Mouse (Mus musculus) MEL (cell line): ENCODE results near the gene Gdi1. TPM values are rescaled to one million over a fixed set of nuclear protein-coding genes. Genes with fewer than 3 reads are reported as not detected.

ENCODE experiments used
- DNase-seq: peaks from one replicate; pipeline ENCODE4 v3.0.0; 2011; ENCODE audit warnings: low read depth, low spot score
- H3K27ac ChIP-seq: 2 replicates; pipeline ENCODE4 v1.5.1; 2012; ENCODE audit warnings: low read depth, mild to moderate bottlenecking, control low read depth, low read length, moderate library complexity; ENCODE audit not compliant: control insufficient read depth
- H3K27me3 ChIP-seq, 2 experiments: fragments of 150-350 bp in 1 of 2; sonication (generic) in 1 of 2; 2 replicates each; pipeline ENCODE4 v1.6.1; 2012; ENCODE audit warnings: low read length in 2 of 2, mild to moderate bottlenecking in 2 of 2, improper control_type of control experiment in 1 of 2, moderate library complexity in 1 of 2; ENCODE audit not compliant: insufficient read depth in 2 of 2, control insufficient read depth in 1 of 2
- H3K36me3 ChIP-seq, 2 experiments: 2 replicates each; pipeline ENCODE4 v1.6.1; 2012 to 2014; ENCODE audit warnings: low read length in 2 of 2, improper control_type of control experiment in 1 of 2, inconsistent platforms in 1 of 2, mild to moderate bottlenecking in 1 of 2; ENCODE audit not compliant: insufficient read depth in 2 of 2, control insufficient read depth in 1 of 2
- H3K4me1 ChIP-seq, 2 experiments: fragments of 150-350 bp in 1 of 2; sonication (generic) in 1 of 2; 2 replicates each; pipeline ENCODE4 v1.6.1; 2012; ENCODE audit warnings: low read length in 2 of 2, improper control_type of control experiment in 1 of 2, mild to moderate bottlenecking in 1 of 2; ENCODE audit not compliant: insufficient read depth in 2 of 2, control insufficient read depth in 1 of 2
- H3K4me3 ChIP-seq, 2 experiments: fragments of 150-350 bp in 1 of 2; sonication (generic) in 1 of 2; 2 replicates each; pipeline ENCODE4 v1.5.1; 2012; ENCODE audit warnings: low read depth in 2 of 2, low read length in 2 of 2, mild to moderate bottlenecking in 2 of 2, moderate library complexity in 2 of 2, control low read depth in 1 of 2, improper control_type of control experiment in 1 of 2; ENCODE audit not compliant: control insufficient read depth in 1 of 2, insufficient read depth in 1 of 2
- H3K79me2 ChIP-seq: 2 replicates; pipeline ENCODE4 v1.6.1; 2012; ENCODE audit warnings: mild to moderate bottlenecking, low read length, moderate library complexity; ENCODE audit not compliant: control insufficient read depth, poor library complexity, insufficient read depth
- H3K9ac ChIP-seq: 2 replicates; pipeline ENCODE4 v1.6.1; 2012; ENCODE audit warnings: low read depth, mild to moderate bottlenecking, control low read depth, low read length, moderate library complexity; ENCODE audit not compliant: control insufficient read depth, poor library complexity, severe bottlenecking
- H3K9me3 ChIP-seq: fragments of 150-350 bp; sonication (generic); replicated peaks from 2 replicates; pipeline ENCODE4 v1.6.1; 2012; ENCODE audit warnings: mild to moderate bottlenecking, low read length, improper control_type of control experiment, moderate library complexity; ENCODE audit not compliant: insufficient read depth
- BHLHE40 ChIP-seq: IDR thresholded peaks from 2 replicates; pipeline ENCODE4 v1.6.1; 2012; ENCODE audit warnings: low read depth, mild to moderate bottlenecking, inconsistent platforms, low read length, improper control_type of control experiment, borderline replicate concordance
- CHD1 ChIP-seq: IDR thresholded peaks from 2 replicates; pipeline ENCODE4 v1.6.1; 2012; ENCODE audit warnings: low read depth, mild to moderate bottlenecking, inconsistent platforms, low read length, improper control_type of control experiment
- ELF1 ChIP-seq: IDR thresholded peaks from 2 replicates; pipeline ENCODE4 v1.6.1; 2014; ENCODE audit warnings: low read depth, mild to moderate bottlenecking, inconsistent platforms, low read length, improper control_type of control experiment, moderate library complexity
- EP300 ChIP-seq, 2 experiments: IDR thresholded peaks; 2 replicates each; pipeline ENCODE4 v1.6.1; 2011; ENCODE audit warnings: improper control_type of control experiment in 2 of 2, low read length in 2 of 2, low read depth in 1 of 2, mild to moderate bottlenecking in 1 of 2
- ETS1 ChIP-seq: IDR thresholded peaks from 2 replicates; pipeline ENCODE4 v1.6.1; 2012; ENCODE audit warnings: low read depth, mild to moderate bottlenecking, inconsistent platforms, low read length, improper control_type of control experiment, moderate library complexity
- GATA1 ChIP-seq: IDR thresholded peaks from 2 replicates; pipeline ENCODE4 v1.6.1; 2011; ENCODE audit warnings: low read depth, low read length, improper control_type of control experiment
- HCFC1 ChIP-seq: IDR thresholded peaks from 2 replicates; pipeline ENCODE4 v1.6.1; 2012; ENCODE audit warnings: low read depth, mild to moderate bottlenecking, inconsistent platforms, low read length, improper control_type of control experiment, moderate library complexity
- KAT2A ChIP-seq: conservative IDR thresholded peaks from 2 replicates; pipeline ENCODE4 v1.6.1; 2012; ENCODE audit warnings: low read depth, low read length, improper control_type of control experiment, inconsistent platforms
- MAX ChIP-seq: IDR thresholded peaks from 2 replicates; pipeline ENCODE4 v1.6.1; 2011; ENCODE audit warnings: low read length, improper control_type of control experiment
- MAZ ChIP-seq: IDR thresholded peaks from 2 replicates; pipeline ENCODE4 v1.6.1; 2012; ENCODE audit warnings: low read depth, mild to moderate bottlenecking, inconsistent platforms, low read length, improper control_type of control experiment
- MEF2A ChIP-seq: IDR thresholded peaks from 2 replicates; pipeline ENCODE4 v1.6.1; 2014; ENCODE audit warnings: low read depth, mild to moderate bottlenecking, inconsistent platforms, low read length, improper control_type of control experiment; ENCODE audit not compliant: poor library complexity, insufficient replicate concordance, severe bottlenecking; ENCODE audit errors: extremely low read depth
- MXI1 ChIP-seq: IDR thresholded peaks from 2 replicates; pipeline ENCODE4 v1.6.1; 2011; ENCODE audit warnings: mild to moderate bottlenecking, low read depth, low read length, improper control_type of control experiment
- MYB ChIP-seq: IDR thresholded peaks from 2 replicates; pipeline ENCODE4 v1.6.1; 2011; ENCODE audit warnings: mild to moderate bottlenecking, low read depth, low read length, improper control_type of control experiment
- MYC ChIP-seq: IDR thresholded peaks from 2 replicates; pipeline ENCODE4 v1.6.1; 2011; ENCODE audit warnings: low read depth, mild to moderate bottlenecking, low read length, improper control_type of control experiment, moderate library complexity
- NELFE ChIP-seq: IDR thresholded peaks from 2 replicates; pipeline ENCODE4 v1.6.1; 2011; ENCODE audit warnings: low read depth, low read length, improper control_type of control experiment
- NRF1 ChIP-seq: IDR thresholded peaks from 2 replicates; pipeline ENCODE4 v1.6.1; 2014; ENCODE audit warnings: low read depth, mild to moderate bottlenecking, inconsistent platforms, low read length, improper control_type of control experiment, moderate library complexity; ENCODE audit not compliant: poor library complexity, insufficient read depth, severe bottlenecking
- POLR2A ChIP-seq, 2 experiments: IDR thresholded peaks; 2 replicates each; pipeline ENCODE4 v1.6.1; 2011 to 2012; ENCODE audit warnings: low read length in 2 of 2, mild to moderate bottlenecking in 2 of 2, control low read depth in 1 of 2, improper control_type of control experiment in 1 of 2, low read depth in 1 of 2, moderate library complexity in 1 of 2; ENCODE audit not compliant: control insufficient read depth in 1 of 2, insufficient read depth in 1 of 2, poor library complexity in 1 of 2
- POLR2AphosphoS5 ChIP-seq: IDR thresholded peaks from 2 replicates; pipeline ENCODE4 v1.6.1; 2012; ENCODE audit warnings: low read depth, borderline replicate concordance, mild to moderate bottlenecking, inconsistent platforms, low read length, moderate library complexity, mixed read lengths
- RCOR1 ChIP-seq: IDR thresholded peaks from 2 replicates; pipeline ENCODE4 v1.6.1; 2012; ENCODE audit warnings: low read depth, mild to moderate bottlenecking, inconsistent platforms, low read length, improper control_type of control experiment
- SIN3A ChIP-seq: IDR thresholded peaks from 2 replicates; pipeline ENCODE4 v1.6.1; 2012; ENCODE audit warnings: low read length, improper control_type of control experiment, inconsistent platforms
- TAL1 ChIP-seq: IDR thresholded peaks from 2 replicates; pipeline ENCODE4 v1.6.1; 2012; ENCODE audit warnings: mild to moderate bottlenecking, inconsistent platforms, low read length, moderate library complexity, mixed read lengths
- TBP ChIP-seq: IDR thresholded peaks from 2 replicates; pipeline ENCODE4 v1.8.0; 2011; ENCODE audit warnings: low read depth, low read length, improper control_type of control experiment
- TCF12 ChIP-seq: IDR thresholded peaks from 2 replicates; pipeline ENCODE4 v1.6.1; 2014; ENCODE audit warnings: low read depth, mild to moderate bottlenecking, inconsistent platforms, low read length, improper control_type of control experiment, moderate library complexity
- UBTF ChIP-seq: IDR thresholded peaks from 2 replicates; pipeline ENCODE4 v1.6.1; 2012; ENCODE audit warnings: low read depth, mild to moderate bottlenecking, inconsistent platforms, low read length, improper control_type of control experiment, moderate library complexity, borderline replicate concordance; ENCODE audit not compliant: insufficient read depth
- ZMIZ1 ChIP-seq: IDR thresholded peaks from 2 replicates; pipeline ENCODE4 v1.6.1; 2012; ENCODE audit warnings: low read depth, mild to moderate bottlenecking, inconsistent platforms, low read length, improper control_type of control experiment, moderate library complexity
- ZNF384 ChIP-seq: IDR thresholded peaks from 2 replicates; pipeline ENCODE4 v1.6.1; 2012; ENCODE audit warnings: low read depth, mild to moderate bottlenecking, inconsistent platforms, low read length, improper control_type of control experiment
- polyA plus RNA-seq, 2 experiments: library from polyadenylated mRNA; stranded (reverse) in 1 of 2; unstranded in 1 of 2; fragments of >175 nt in 1 of 2; fragments of >200 nt in 1 of 2; gene quantifications; 2 replicates each; pipeline versions ENCODE4 v1.2.1 to v1.2.4; 2012; ENCODE audit warnings: low replicate concordance in 2 of 2, low read depth in 1 of 2; ENCODE audit not compliant: insufficient read length in 2 of 2, insufficient read depth in 1 of 2, missing spikeins in 1 of 2
- total RNA-seq: library from RNA; depleted of rRNA; stranded (reverse); fragments of 300-350 nt; gene quantifications from 2 replicates; pipeline ENCODE4 v1.2.3, GENCODE M21; 2012

Gene Gdi1
- total and polyA plus RNA-seq, 3 experiments: 5.2 to 24.5 TPM; not detected in 1

DNA sequence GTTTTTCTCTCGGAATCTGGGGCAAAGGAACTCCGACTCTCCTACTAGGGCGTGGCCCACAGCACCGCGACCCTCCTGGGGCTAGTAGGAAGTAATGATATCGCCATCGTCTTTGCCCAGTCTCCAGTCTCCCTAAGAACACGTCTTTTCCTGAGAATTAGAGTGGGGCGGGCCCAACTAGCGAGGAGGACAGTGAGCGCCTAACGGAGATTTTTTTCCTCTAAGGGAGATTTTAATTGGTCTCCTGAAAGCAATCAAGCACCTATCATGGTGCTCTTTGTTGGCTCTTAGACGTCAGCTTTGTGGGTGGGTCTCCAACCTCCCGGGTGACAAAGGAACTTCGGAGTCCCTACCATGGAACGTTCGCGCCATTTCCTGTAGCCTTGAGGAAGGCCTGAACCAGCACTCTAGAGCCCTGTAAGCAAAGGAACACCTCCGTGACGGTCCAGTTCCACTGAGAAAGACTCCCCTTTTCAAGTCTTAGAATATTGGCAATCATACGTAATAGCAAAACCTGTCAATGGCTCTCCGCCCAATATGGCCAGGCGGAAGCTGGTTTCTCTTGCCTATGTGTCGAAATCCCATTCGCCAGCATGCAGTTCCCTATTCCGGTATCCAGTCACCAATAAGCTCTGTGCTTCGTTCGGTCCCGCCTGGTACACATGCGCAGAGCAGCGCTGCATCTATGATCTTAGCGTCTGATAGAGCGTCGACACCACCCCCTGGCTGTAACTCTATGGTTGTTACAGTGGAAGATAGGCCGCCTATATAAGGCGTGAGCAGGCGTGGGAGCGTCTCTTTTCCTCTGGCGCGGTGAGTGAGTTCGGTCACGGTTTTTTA is 34.5 kb upstream of the Gdi1 start, which contains the start of gene Rpl10:
Rpl10 (plus strand) TSS at position 751 of the 840 bp plus-strand sequence.
- no peaks in the 10 kb centered on the region for H3K9me3 ChIP-seq
- H3K4me1 ChIP-seq: peaks cover 0 to 7% of the 10 kb centered on the region in 2 experiments; a peak in 3 of 4 replicates
- no peaks in the 10 kb centered on the region for H3K27me3 ChIP-seq
- TF ChIP-seq MYC (peak; percentile 72; the same call in 1 of the 2 replicates), RCOR1 (no peak), MAZ (no peak), TCF12 (peak; percentile 81), TAL1 (no peak), TBP (peak; percentile 99), CHD1 (no peak), ELF1 (peak; percentile 93), NRF1 (peak; percentile 95), ETS1 (peak; percentile 2; the same call in 1 of the 2 replicates), MYB (no peak), HCFC1 (peak; percentile 90), NELFE (peak; percentile 98), UBTF (no peak), ZNF384 (peak; percentile 91), GATA1 (peak; percentile 32; the same call in 1 of the 2 replicates), SIN3A (peak; percentile 37), MAX (peak; percentile 82), BHLHE40 (no peak), POLR2AphosphoS5 (peak; percentile 91; the same call in 1 of the 2 replicates), ZMIZ1 (peak; percentile 92), KAT2A (peak; percentile 78), EP300 (IDR thresholded peaks at IDR 0.05; ENCODE audit: low read depth in 1 of 2, low read length in 2 of 2) (peak in 1 of 2 experiments; percentile 21; a peak in 1 of 4 replicates), POLR2A (IDR thresholded peaks at IDR 0.05; ENCODE audit: control insufficient read depth in 1 of 2, insufficient read depth in 1 of 2, low read depth in 1 of 2, low read length in 2 of 2, poor library complexity in 1 of 2) (peak in 1 of 2 experiments; percentile 97), MEF2A (no peak), MXI1 (peak; percentile 76)
- peak within 1 kb of the TSS; percentile 96 for H3K9ac ChIP-seq
- peak within 1 kb of the TSS; percentile 67 to 91 for H3K4me3 ChIP-seq
- peak within 1 kb of the TSS; percentile 96 for H3K27ac ChIP-seq
- peaks cover 19% of the 10 kb centered on the region for H3K79me2 ChIP-seq
- peak; percentile 96 for DNase-seq
- H3K36me3 ChIP-seq: peaks cover 0 to 7% of the 10 kb centered on the region in 2 experiments; a peak in 1 of 4 replicates
